Mouse (Mus musculus): Measurements from ENCODE around the gene Abhd15. TPM values are rescaled to one million over a fixed set of nuclear protein-coding genes. Genes with fewer than 3 reads are reported as not detected.

Abhd15 gene
- polyA plus RNA-seq, 1 experiment from 2014 or later, result 1.5 TPM

GRCm38 (mm10) chr11:77503511-77503910 lies 11.4 kb upstream of the Abhd15 start:
- Histone ChIP-seq H3K9ac (replicated peaks) (no peak overlapping the region; the same call in 1 of the 2 replicates), H3K4me3 (replicated peaks) (no peak overlapping the region), H3K4me1 (replicated peaks) (peaks cover 21% of the 10 kb centered on the region), H3K36me3 (peaks cover 92% of the 10 kb centered on the region), H3K4me2 (no peak overlapping the region), H3K27me3 (no peaks in the 10 kb centered on the region), H3K27ac (no peak overlapping the region), H3K9me3 (no peaks in the 10 kb centered on the region)
- ATAC-seq (ENCODE audit: insufficient number of reproducible peaks, insufficient read depth, low FRiP score, low TSS enrichment, low read depth), result no peak
- 64% methylated on average over 3 of the region's 3 CpGs for WGBS

GRCm38 (mm10) chr11:77504377-77504776 lies 10.5 kb upstream of the Abhd15 start:
- ATAC-seq (ENCODE audit: insufficient number of reproducible peaks, insufficient read depth, low FRiP score, low TSS enrichment, low read depth), result no peak
- no peaks in the 10 kb centered on the region for H3K9me3 ChIP-seq
- no peaks in the 10 kb centered on the region for H3K27me3 ChIP-seq
- H3K4me3 ChIP-seq (replicated peaks), result no peak overlapping the region
- no peak overlapping the region for H3K9ac ChIP-seq (replicated peaks)
- WGBS, result 94% methylated on average over 19 of the region's 19 CpGs
- no peak overlapping the region for H3K4me2 ChIP-seq
- peaks cover 94% of the 10 kb centered on the region for H3K36me3 ChIP-seq
- no peak overlapping the region for H3K27ac ChIP-seq
- peaks cover 22% of the 10 kb centered on the region for H3K4me1 ChIP-seq (replicated peaks)

- Histone ChIP-seq H3K9me3 (no peaks in the 10 kb centered on the region), H3K27ac (0 out of 2 replicates have a peak overlapping the region, but pooled peaks have one; percentile 29), H3K27me3 (no peaks in the 10 kb centered on the region), H3K4me1 (replicated peaks) (peaks cover 16% of the 10 kb centered on the region), H3K4me3 (replicated peaks) (no peak overlapping the region), H3K36me3 (peaks cover 94% of the 10 kb centered on the region), H3K4me2 (no peak overlapping the region), H3K9ac (replicated peaks) (no peak overlapping the region)
- no peak for ATAC-seq (ENCODE audit: insufficient number of reproducible peaks, insufficient read depth, low FRiP score, low TSS enrichment, low read depth)
- 89% methylated on average over 22 of the region's 22 CpGs for WGBS
Observed at GRCm38 (mm10) chr11:77505291-77505980, 9.5 kb upstream of the Abhd15 start.

- no peak overlapping the region for H3K4me3 ChIP-seq (replicated peaks)
- no peak for ATAC-seq (ENCODE audit: insufficient number of reproducible peaks, insufficient read depth, low FRiP score, low TSS enrichment, low read depth)
- no peak overlapping the region for H3K4me2 ChIP-seq
- peaks cover 89% of the 10 kb centered on the region for H3K36me3 ChIP-seq
- H3K27ac ChIP-seq, result 0 out of 2 replicates have a peak overlapping the region, but pooled peaks have one; percentile 29
- H3K27me3 ChIP-seq, result no peaks in the 10 kb centered on the region
- H3K4me1 ChIP-seq (replicated peaks), result peaks cover 8% of the 10 kb centered on the region
- no peak overlapping the region for H3K9ac ChIP-seq (replicated peaks)
- WGBS, result 88% methylated on average over 14 of the region's 14 CpGs
- H3K9me3 ChIP-seq, result no peaks in the 10 kb centered on the region
Observed at GRCm38 (mm10) chr11:77506273-77506672, 8.6 kb upstream of the Abhd15 start.

- no peaks in the 10 kb centered on the region for H3K9me3 ChIP-seq
- H3K27me3 ChIP-seq, result no peaks in the 10 kb centered on the region
- H3K4me2 ChIP-seq, result no peak overlapping the region
- no peak overlapping the region for H3K4me3 ChIP-seq (replicated peaks)
- no peak for ATAC-seq (ENCODE audit: insufficient number of reproducible peaks, insufficient read depth, low FRiP score, low TSS enrichment, low read depth)
- 86% methylated on average over 6 of the region's 6 CpGs for WGBS
- peaks cover 83% of the 10 kb centered on the region for H3K36me3 ChIP-seq
- H3K9ac ChIP-seq (replicated peaks), result no peak overlapping the region
- 0 out of 2 replicates have a peak overlapping the region, but pooled peaks have one; percentile 30 for H3K27ac ChIP-seq
- peaks cover 11% of the 10 kb centered on the region for H3K4me1 ChIP-seq (replicated peaks)
Observed at GRCm38 (mm10) chr11:77506941-77507340, 8.0 kb upstream of the Abhd15 start.

GRCm38 (mm10) chr11:77507426-77507825 lies 7.5 kb upstream of the Abhd15 start:
- Histone ChIP-seq H3K27me3 (no peaks in the 10 kb centered on the region), H3K4me3 (replicated peaks) (no peak overlapping the region), H3K4me1 (replicated peaks) (peaks cover 15% of the 10 kb centered on the region), H3K9me3 (no peaks in the 10 kb centered on the region), H3K36me3 (peaks cover 79% of the 10 kb centered on the region), H3K27ac (peak overlapping the region; percentile 30), H3K9ac (replicated peaks) (no peak overlapping the region), H3K4me2 (no peak overlapping the region)
- no peak for ATAC-seq (ENCODE audit: insufficient number of reproducible peaks, insufficient read depth, low FRiP score, low TSS enrichment, low read depth)
- 74% methylated on average over 4 of the region's 4 CpGs for whole genome bisulfite sequencing

- H3K27me3 ChIP-seq, result no peaks in the 10 kb centered on the region
- WGBS, result 16% methylated on average over 49 of the region's 49 CpGs
- peaks cover 16% of the 10 kb centered on the region for H3K4me1 ChIP-seq (replicated peaks)
- H3K4me3 ChIP-seq (replicated peaks), result peak overlapping the region; percentile 38
- peak; percentile 70; the same call in 1 of the 2 replicates for ATAC-seq (ENCODE audit: insufficient number of reproducible peaks, insufficient read depth, low FRiP score, low TSS enrichment, low read depth)
- peak overlapping the region; percentile 76 for H3K4me2 ChIP-seq
- peaks cover 69% of the 10 kb centered on the region for H3K36me3 ChIP-seq
- H3K9me3 ChIP-seq, result no peaks in the 10 kb centered on the region
- peak overlapping the region; percentile 56 for H3K27ac ChIP-seq
- peak overlapping the region; percentile 58 for H3K9ac ChIP-seq (replicated peaks)
Observed at GRCm38 (mm10) chr11:77508068-77509021, 6.6 kb upstream of the Abhd15 start.

GRCm38 (mm10) chr11:77511336-77511735 lies 3.6 kb upstream of the Abhd15 start:
- H3K9ac ChIP-seq (replicated peaks), result no peak overlapping the region
- H3K9me3 ChIP-seq, result no peaks in the 10 kb centered on the region
- H3K4me1 ChIP-seq (replicated peaks), result peaks cover 41% of the 10 kb centered on the region
- no peak overlapping the region for H3K4me2 ChIP-seq
- WGBS, result 79% methylated on average over 5 of the region's 5 CpGs
- ATAC-seq (ENCODE audit: insufficient number of reproducible peaks, insufficient read depth, low FRiP score, low TSS enrichment, low read depth), result no peak
- peaks cover 39% of the 10 kb centered on the region for H3K36me3 ChIP-seq
- no peak overlapping the region for H3K27ac ChIP-seq
- H3K4me3 ChIP-seq (replicated peaks), result no peak overlapping the region
- H3K27me3 ChIP-seq, result peaks cover 28% of the 10 kb centered on the region

- H3K27me3 ChIP-seq, result peaks cover 45% of the 10 kb centered on the region
- ATAC-seq (ENCODE audit: insufficient number of reproducible peaks, insufficient read depth, low FRiP score, low TSS enrichment, low read depth), result peak; percentile 48
- H3K27ac ChIP-seq, result peak overlapping the region; percentile 83
- peaks cover 42% of the 10 kb centered on the region for H3K4me1 ChIP-seq (replicated peaks)
- WGBS, result under 1% methylated on average over 54 of the region's 84 CpGs
- peak overlapping the region; percentile 95 for H3K4me2 ChIP-seq
- H3K9me3 ChIP-seq, result no peaks in the 10 kb centered on the region
- H3K9ac ChIP-seq (replicated peaks), result peak overlapping the region; percentile 78
- H3K36me3 ChIP-seq, result peaks cover 24% of the 10 kb centered on the region
- H3K4me3 ChIP-seq (replicated peaks), result peak overlapping the region; percentile 66
Observed at GRCm38 (mm10) chr11:77512891-77513810, 1.8 kb upstream of the Abhd15 start.

- Histone ChIP-seq H3K36me3 (peaks cover 19% of the 10 kb centered on the region), H3K27ac (no peak overlapping the region), H3K9me3 (no peaks in the 10 kb centered on the region), H3K4me2 (peak overlapping the region; percentile 95), H3K4me3 (replicated peaks) (peak overlapping the region; percentile 66), H3K9ac (replicated peaks) (peak overlapping the region; percentile 52; the same call in 1 of the 2 replicates), H3K27me3 (peaks cover 50% of the 10 kb centered on the region), H3K4me1 (replicated peaks) (peaks cover 36% of the 10 kb centered on the region)
- WGBS, result 8% methylated on average over 10 of the region's 10 CpGs
- no peak; the same call in 1 of the 2 replicates for ATAC-seq (ENCODE audit: insufficient number of reproducible peaks, insufficient read depth, low FRiP score, low TSS enrichment, low read depth)
Observed at GRCm38 (mm10) chr11:77513811-77514170, 1.1 kb upstream of the Abhd15 start.

Measured in limb, embryonic 12.5 days (tissue).